Mouse (Mus musculus) G1E (cell line): Measurements from ENCODE around the gene Pde4d. TPM values are rescaled to one million over a fixed set of nuclear protein-coding genes. Genes with fewer than 3 reads are reported as not detected.

Experiments
- ATAC-seq: 2 replicates; pipeline ENCODE4 v1.8.0; 2016; ENCODE audit warnings: mild to moderate bottlenecking; ENCODE audit not compliant: insufficient number of reproducible peaks, poor library complexity, low FRiP score, severe bottlenecking; ENCODE audit errors: extremely low read depth
- DNase-seq: peaks from one replicate; pipeline ENCODE4 v3.0.0; 2012; ENCODE audit warnings: low spot score
- H3K27me3 ChIP-seq: 2 replicates; pipeline ENCODE4 v1.6.1; 2012; ENCODE audit warnings: mild to moderate bottlenecking, low read length, inconsistent platforms; ENCODE audit not compliant: insufficient read depth
- H3K36me3 ChIP-seq: replicated peaks from 2 replicates; pipeline ENCODE3; 2012; ENCODE audit warnings: mild to moderate bottlenecking, inconsistent platforms
- H3K4me1 ChIP-seq: 2 replicates; pipeline ENCODE4 v1.6.1; 2012; ENCODE audit warnings: low read depth, low read length, inconsistent platforms, mixed read lengths; ENCODE audit not compliant: insufficient read depth
- H3K4me3 ChIP-seq: 2 replicates; pipeline ENCODE4 v1.5.1; 2012; ENCODE audit warnings: low read depth, mild to moderate bottlenecking, inconsistent platforms, low read length, moderate library complexity, mixed read lengths
- H3K9me3 ChIP-seq: replicated peaks from 2 replicates; pipeline ENCODE4 v1.6.1; 2012; ENCODE audit warnings: inconsistent platforms
- CTCF ChIP-seq: IDR thresholded peaks from 2 replicates; pipeline ENCODE4 v1.5.1; 2012; ENCODE audit warnings: low read depth, low read length, inconsistent platforms, mixed read lengths
- GATA1 ChIP-seq: IDR thresholded peaks from 2 replicates; pipeline ENCODE4 v1.6.1; 2012; ENCODE audit warnings: borderline replicate concordance, low read length, inconsistent platforms, mixed read lengths
- GATA2 ChIP-seq: IDR thresholded peaks from 2 replicates; pipeline ENCODE4 v1.6.1; 2012; ENCODE audit warnings: low read depth, low read length, inconsistent platforms, borderline replicate concordance
- POLR2AphosphoS5 ChIP-seq: IDR thresholded peaks from 2 replicates; pipeline ENCODE4 v1.6.1; 2012; ENCODE audit warnings: low read depth, low read length, inconsistent platforms; ENCODE audit not compliant: insufficient replicate concordance
- TAL1 ChIP-seq: conservative IDR thresholded peaks from 2 replicates; pipeline ENCODE4 v1.6.1; 2012; ENCODE audit warnings: low read depth, low read length, inconsistent platforms, mixed read lengths
- polyA plus RNA-seq: library from polyadenylated mRNA; stranded (reverse); fragments of >175 nt; gene quantifications from 2 replicates; pipeline ENCODE4 v1.2.3, GENCODE M21; 2012
- total RNA-seq, 2 experiments: library from RNA; stranded (forward) in 1 of 2; stranded (reverse) in 1 of 2; fragments of 200-1000 nt in 1 of 2; fragments of >200 nt in 1 of 2; fragmentation: Nextera tagmentation in 1 of 2; gene quantifications; 2 replicates each; pipeline ENCODE4 v1.2.3; 2014 to 2017

Gene Pde4d
- total and polyA plus RNA-seq, 3 experiments = 8.2 to 124 (median 22.6) TPM

DNA sequence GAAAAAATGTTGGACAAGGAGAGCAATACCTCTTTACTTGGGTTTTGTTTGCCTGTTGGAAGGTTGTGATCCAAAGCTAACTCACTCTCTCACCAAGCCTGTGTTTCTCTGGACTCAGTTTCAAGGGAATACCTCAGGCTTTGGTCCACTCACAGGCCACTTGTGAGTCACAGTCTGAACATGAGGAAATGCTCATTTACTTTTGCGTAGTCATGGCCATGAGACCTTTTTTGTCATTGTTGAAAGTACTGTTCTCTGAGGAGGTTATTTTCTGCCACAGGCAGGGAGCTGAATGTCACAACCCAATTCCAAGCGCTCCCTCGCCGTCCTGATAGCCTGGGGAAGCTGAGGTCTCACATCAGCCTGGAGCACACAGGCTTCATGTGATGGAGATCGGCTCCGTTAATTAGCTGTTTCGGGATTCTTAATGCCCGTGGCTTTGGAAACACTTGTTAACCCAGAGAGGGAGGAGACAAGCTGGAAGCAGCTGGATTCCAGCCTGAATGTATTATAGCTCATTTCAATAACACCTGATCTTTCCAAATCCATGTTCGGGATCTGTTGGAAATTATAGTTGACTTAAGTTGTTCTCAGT, 792.8 kb downstream of the Pde4d start:
- ATAC-seq = no peak
- Histone ChIP-seq H3K27me3 (peaks cover 10% of the 10 kb centered on the region), H3K9me3 (no peaks in the 10 kb centered on the region), H3K4me1 (no peaks in the 10 kb centered on the region), H3K36me3 (no peaks in the 10 kb centered on the region), H3K4me3 (no peak overlapping the region)
- DNase-seq = no peak
- no peak for TF ChIP-seq GATA2
- no peak for TF ChIP-seq POLR2AphosphoS5
- TF ChIP-seq GATA1 = no peak
- no peak for TF ChIP-seq TAL1
- TF ChIP-seq CTCF = no peak

DNA sequence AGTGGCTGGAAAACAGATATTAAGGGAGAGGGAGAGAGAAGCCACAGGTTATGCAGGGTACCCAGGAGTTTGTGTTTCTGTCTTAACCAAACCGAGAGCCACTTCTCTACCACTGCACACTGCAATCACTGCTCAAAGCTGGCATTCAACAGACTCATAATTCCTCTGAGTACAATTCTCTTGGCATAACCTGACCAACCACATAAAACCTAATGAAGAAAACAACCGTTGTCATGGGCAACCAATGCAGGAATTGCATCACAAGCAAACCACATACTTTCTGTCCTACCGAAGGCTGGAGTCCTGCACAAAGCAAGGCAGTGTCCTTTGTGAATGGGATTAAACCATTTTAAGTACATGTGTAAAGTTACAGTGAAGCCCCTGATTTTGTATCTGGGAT, 793.4 kb downstream of the Pde4d start:
- DNase-seq (no peak), ATAC-seq (no peak)
- H3K27me3 ChIP-seq = peaks cover 10% of the 10 kb centered on the region
- H3K36me3 ChIP-seq = no peaks in the 10 kb centered on the region
- no peaks in the 10 kb centered on the region for H3K4me1 ChIP-seq
- no peaks in the 10 kb centered on the region for H3K9me3 ChIP-seq
- no peak overlapping the region for H3K4me3 ChIP-seq
- TF ChIP-seq GATA2 (no peak), GATA1 (no peak), TAL1 (no peak), POLR2AphosphoS5 (no peak), CTCF (no peak)

DNA sequence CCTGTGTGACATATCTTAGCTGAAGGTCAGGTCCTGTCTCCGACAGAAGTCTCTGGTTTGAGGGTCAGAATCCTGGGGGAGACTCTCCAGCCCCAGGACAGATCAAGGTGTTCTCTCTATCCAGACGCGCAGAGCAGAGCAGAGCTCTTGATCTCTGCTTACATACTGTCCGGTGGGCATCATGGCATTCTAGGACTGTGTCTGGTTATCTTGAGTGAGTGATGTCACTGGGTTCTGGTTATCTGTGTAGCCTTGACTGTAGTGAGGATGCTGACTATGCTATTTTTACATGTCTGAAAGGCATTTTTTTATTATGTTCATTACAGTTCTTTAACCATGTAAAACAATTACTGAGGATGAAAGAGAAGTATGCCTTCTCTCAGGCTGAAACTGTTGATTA, 797.3 kb downstream of the Pde4d start:
- DNase-seq = no peak
- Histone ChIP-seq H3K4me3 (no peak overlapping the region), H3K36me3 (no peaks in the 10 kb centered on the region), H3K4me1 (no peaks in the 10 kb centered on the region), H3K27me3 (peaks cover 7% of the 10 kb centered on the region; the same call in 1 of the 2 replicates), H3K9me3 (no peaks in the 10 kb centered on the region)
- no peak for ATAC-seq
- no peak for TF ChIP-seq GATA1
- TF ChIP-seq POLR2AphosphoS5 = no peak
- no peak for TF ChIP-seq CTCF
- no peak for TF ChIP-seq TAL1
- TF ChIP-seq GATA2 = no peak

DNA sequence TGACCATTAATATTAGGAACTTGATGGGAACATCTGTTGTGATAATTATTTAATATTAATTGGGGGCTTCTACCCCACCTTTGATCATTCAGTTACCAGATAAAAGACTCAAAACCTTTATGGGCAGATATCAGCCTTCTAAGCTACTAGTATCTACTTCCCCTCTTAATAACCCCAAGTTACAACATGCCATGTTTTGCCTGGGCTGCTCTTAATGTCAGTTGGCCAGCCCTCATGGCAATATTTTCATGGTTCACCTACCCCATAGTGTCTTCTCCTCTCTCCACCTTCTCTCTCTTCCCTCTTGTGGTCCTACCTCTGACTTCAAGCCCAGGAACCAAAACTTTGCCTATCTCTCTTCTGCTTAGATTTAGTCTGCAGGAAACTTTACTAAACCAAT, 799.6 kb downstream of the Pde4d start:
- ATAC-seq (no peak), DNase-seq (no peak)
- Histone ChIP-seq H3K36me3 (no peaks in the 10 kb centered on the region), H3K9me3 (no peaks in the 10 kb centered on the region), H3K27me3 (peaks cover 7% of the 10 kb centered on the region; the same call in 1 of the 2 replicates), H3K4me1 (no peaks in the 10 kb centered on the region), H3K4me3 (no peak overlapping the region)
- TF ChIP-seq CTCF = no peak
- TF ChIP-seq GATA2 = no peak
- TF ChIP-seq GATA1 = no peak
- TF ChIP-seq TAL1 = no peak
- no peak for TF ChIP-seq POLR2AphosphoS5

DNA sequence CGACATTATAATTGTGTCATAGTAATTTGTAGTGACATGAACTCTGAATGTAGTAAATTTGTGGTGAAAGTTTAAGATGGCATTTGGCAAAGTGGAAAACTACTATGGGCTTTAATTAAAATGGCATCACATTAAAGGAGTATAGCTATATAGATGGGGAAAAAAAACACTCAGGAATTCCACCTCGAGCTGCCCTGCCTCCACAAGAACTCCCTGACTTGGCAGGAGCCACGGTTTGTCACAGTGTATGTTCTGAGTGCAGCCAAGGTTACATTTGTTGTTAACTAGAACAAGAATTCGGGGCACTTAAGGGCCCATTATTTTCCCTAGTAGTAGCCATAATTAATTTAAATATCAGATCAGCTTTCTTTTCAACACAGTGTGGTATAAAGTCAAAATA, 805.9 kb downstream of the Pde4d start:
- Histone ChIP-seq H3K27me3 (peaks cover 16% of the 10 kb centered on the region), H3K9me3 (no peaks in the 10 kb centered on the region), H3K4me1 (no peaks in the 10 kb centered on the region), H3K4me3 (no peak overlapping the region), H3K36me3 (no peaks in the 10 kb centered on the region)
- ATAC-seq (no peak), DNase-seq (no peak)
- TF ChIP-seq CTCF (no peak), GATA1 (no peak), TAL1 (no peak), GATA2 (no peak), POLR2AphosphoS5 (no peak)

DNA sequence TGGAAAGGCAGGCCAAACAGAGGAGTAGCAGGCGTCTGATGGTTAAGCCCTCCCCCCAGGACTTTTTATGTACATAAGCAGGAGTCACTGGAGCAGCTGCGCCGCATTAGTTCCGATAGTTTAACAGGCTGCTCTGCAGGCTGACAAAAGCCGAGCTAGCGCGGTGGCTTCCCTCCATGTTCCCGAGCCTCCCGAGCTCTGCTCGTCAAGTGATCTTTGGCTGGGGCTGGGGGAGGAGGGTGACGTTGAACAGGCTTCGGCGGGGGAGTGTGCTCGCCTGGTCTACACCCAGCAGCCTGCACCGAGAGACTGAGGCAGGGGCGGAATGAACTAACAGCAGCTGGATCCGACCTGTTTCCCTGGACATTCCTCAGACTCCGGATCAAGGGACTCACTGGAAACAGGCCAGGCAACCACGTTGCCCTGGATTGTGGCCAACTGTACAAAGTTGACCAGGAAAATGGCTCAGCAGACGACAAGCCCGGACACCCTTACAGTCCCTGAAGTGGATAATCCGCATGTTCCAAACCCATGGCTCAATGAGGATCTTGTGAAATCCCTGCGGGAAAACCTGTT, 810.6 kb downstream of the Pde4d start:
- ATAC-seq (no peak), DNase-seq (no peak)

More for the DNA sequence above, 810.6 kb downstream of the Pde4d start:
- Histone ChIP-seq H3K36me3 (no peaks in the 10 kb centered on the region), H3K4me1 (no peaks in the 10 kb centered on the region), H3K27me3 (peaks cover 20% of the 10 kb centered on the region), H3K4me3 (no peak overlapping the region), H3K9me3 (no peaks in the 10 kb centered on the region)
- no peak for TF ChIP-seq GATA1
- TF ChIP-seq TAL1 = no peak
- TF ChIP-seq GATA2 = no peak
